Mouse (Mus musculus): ENCODE data around the gene Tubb4b. TPM values are rescaled to one million over a fixed set of nuclear protein-coding genes. Genes with fewer than 3 reads are reported as not detected.

The Tubb4b gene
- total and polyA plus RNA-seq, 3 experiments, result 356 to 592 (median 520) TPM

DNA sequence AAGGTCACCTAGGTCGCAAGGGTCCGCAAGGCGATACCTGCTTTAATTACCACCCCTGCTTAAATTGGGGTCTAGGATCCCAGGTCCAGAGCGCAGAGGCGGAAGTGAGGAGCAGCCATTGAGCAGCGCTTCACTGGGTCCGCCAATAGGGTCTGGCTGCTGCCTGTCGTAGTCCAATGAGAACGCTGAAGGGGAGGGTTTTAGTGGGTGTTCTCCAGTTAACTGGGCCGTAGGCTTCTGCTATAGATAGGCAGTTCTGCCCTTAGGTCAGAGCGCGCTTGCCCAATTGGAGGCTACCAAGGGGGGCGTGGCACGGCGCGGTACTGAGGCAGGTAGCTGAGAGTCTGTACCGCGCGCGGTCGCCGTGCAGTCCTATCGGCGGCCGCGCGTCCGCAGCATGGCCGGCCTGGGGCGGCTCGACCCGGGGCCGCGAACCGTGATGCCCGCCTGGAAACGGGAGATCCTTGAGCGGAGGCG, 37.8 kb upstream of the Tubb4b start, which contains the start of gene Tprn:
Gene Tprn, plus strand, starts transcription at position 328 of the 477 bp plus-strand sequence.
- dilution Hi-C loops (cut with MboI; ENCODE audit: extremely low pct_ligation_motif_present, extremely low pct_unique_long_range_greater_than_20kb, low sequenced_read_pairs), result no loop called here
- H3K4me1 ChIP-seq (ENCODE audit: control insufficient read depth in 1 of 2, insufficient read depth in 2 of 2), result peaks cover 20 to 46% of the 10 kb centered on the region in 2 experiments
- H3K36me3 ChIP-seq (replicated peaks in 1 of 2; ENCODE audit: control insufficient read depth in 1 of 2, insufficient read depth in 1 of 2, low read length in 1 of 2), result peaks cover 0 to 4% of the 10 kb centered on the region in 2 experiments
- no peaks in the 10 kb centered on the region for H3K27me3 ChIP-seq (replicated peaks)
- peak; percentile 98 for DNase-seq (ENCODE audit: extremely low read depth)
- in situ Hi-C loops (cut with MboI; ENCODE audit: low pct_ligation_motif_present, low pct_unique_long_range_greater_than_20kb, low sequenced_read_pairs), result no loop called here
- TF ChIP-seq BHLHE40 (IDR thresholded peaks at IDR 0.05; ENCODE audit: low read depth, low read length) (no peak), POLR2A (IDR thresholded peaks at IDR 0.05; ENCODE audit: low read depth, low read length) (peak; percentile 93), MXI1 (IDR thresholded peaks at IDR 0.05; ENCODE audit: low read depth, low read length) (peak; percentile 89), JUND (conservative IDR thresholded peaks at IDR 0.05; ENCODE audit: low read depth, low read length) (no peak), TCF12 (IDR thresholded peaks at IDR 0.05; ENCODE audit: low read depth, low read length) (peak; percentile 51; the same call in 1 of the 2 replicates), ETS1 (conservative IDR thresholded peaks at IDR 0.05; ENCODE audit: low read depth, low read length) (no peak), MEF2A (IDR thresholded peaks at IDR 0.05; ENCODE audit: borderline replicate concordance, low read depth, low read length) (no peak), USF1 (IDR thresholded peaks at IDR 0.05; ENCODE audit: low read depth, low read length) (no peak), EP300 (IDR thresholded peaks at IDR 0.05; ENCODE audit: low read length) (no peak), HCFC1 (IDR thresholded peaks at IDR 0.05; ENCODE audit: low read depth, low read length) (peak; percentile 74), CHD1 (IDR thresholded peaks at IDR 0.05; ENCODE audit: low read depth, low read length) (no peak), TBP (conservative IDR thresholded peaks at IDR 0.05; ENCODE audit: low read depth, low read length) (peak; percentile 63; the same call in 1 of the 2 replicates), ZMIZ1 (IDR thresholded peaks at IDR 0.05; ENCODE audit: low read depth, low read length) (peak; percentile 67), NRF1 (IDR thresholded peaks at IDR 0.05; ENCODE audit: low read depth, low read length) (peak; percentile 79), ELF1 (IDR thresholded peaks at IDR 0.05; ENCODE audit: low read depth, low read length) (peak; percentile 97), ZNF384 (IDR thresholded peaks at IDR 0.05; ENCODE audit: low read depth, low read length) (no peak), RCOR1 (conservative IDR thresholded peaks at IDR 0.05; ENCODE audit: low read depth, low read length) (no peak), CHD2 (IDR thresholded peaks at IDR 0.05; ENCODE audit: low read length) (peak; percentile 91), UBTF (IDR thresholded peaks at IDR 0.05; ENCODE audit: low read depth, low read length) (peak; percentile 69; the same call in 1 of the 2 replicates), ZKSCAN1 (IDR thresholded peaks at IDR 0.05; ENCODE audit: borderline replicate concordance, low read depth, low read length) (no peak), POLR2AphosphoS2 (IDR thresholded peaks at IDR 0.05; ENCODE audit: low read depth, low read length) (no peak), RAD21 (IDR thresholded peaks at IDR 0.05; ENCODE audit: low read depth, low read length) (no peak), E2F4 (IDR thresholded peaks at IDR 0.05; ENCODE audit: insufficient replicate concordance, low read depth, low read length) (no peak), JUN (IDR thresholded peaks at IDR 0.05; ENCODE audit: insufficient read depth, low read depth, low read length) (no peak), IRF4 (IDR thresholded peaks at IDR 0.05; ENCODE audit: low read depth, low read length) (no peak), SMC3 (IDR thresholded peaks at IDR 0.05; ENCODE audit: low read depth, low read length) (no peak), NELFE (IDR thresholded peaks at IDR 0.05; ENCODE audit: low read depth, low read length) (peak; percentile 77), MAFK (IDR thresholded peaks at IDR 0.05; ENCODE audit: insufficient replicate concordance, low read length) (no peak), SIN3A (IDR thresholded peaks at IDR 0.05; ENCODE audit: low read length) (peak; percentile 80)
- peaks cover 5% of the 10 kb centered on the region; the same call in 1 of the 2 replicates for H3K79me2 ChIP-seq (replicated peaks; ENCODE audit: control insufficient read depth, extremely low read depth, insufficient read depth, poor library complexity, severe bottlenecking)
- H3K9me3 ChIP-seq (replicated peaks; ENCODE audit: low read length), result no peaks in the 10 kb centered on the region
- peak within 1 kb of the TSS; percentile 72 for H3K9ac ChIP-seq (ENCODE audit: insufficient read depth, low read depth)
- peak within 1 kb of the TSS; percentile 80 to 86 (median 83) for H3K4me3 ChIP-seq (replicated peaks in 1 of 3; ENCODE audit: low read depth in 2 of 3, low read length in 2 of 3, poor library complexity in 1 of 3)
- H3K4me2 ChIP-seq (ENCODE audit: insufficient read depth, low read depth, poor library complexity, severe bottlenecking), result peak within 1 kb of the TSS; percentile 57
- peak within 1 kb of the TSS; percentile 8; the same call in 1 of the 2 replicates for H3K27ac ChIP-seq (ENCODE audit: insufficient read depth, low read depth)

Measured in CH12.LX (cell line).